Mouse (Mus musculus) heart, postnatal 10 days (tissue): ENCODE measurements at regions not wholly inside any gene's neighbourhood (a gene's known extent, or its start where the extent isn't known, plus 50 kb on each side); places are given as distances from the start of the nearest gene placed in this dataset.
A peak's percentile ranks its signal among the peaks of the same experiment; 100 is the strongest.

Experiments used
- DNase-seq, 2 experiments: peaks; one replicate each; pipeline ENCODE4 v3.0.0; 2021
- intact Hi-C: fragments of 180-260 bp; cut with DNase I; formaldehyde crosslinking; loops from one replicate; pipeline ENCODE4 v1.15.1; 2025

GRCm38 (mm10) chr14:105588391-105589163 lies 308.0 kb downstream of the Spry2 start:
- peak in 1 of 2 experiments; percentile 24 for DNase-seq
- intact Hi-C loops = no loop called here

DNA sequence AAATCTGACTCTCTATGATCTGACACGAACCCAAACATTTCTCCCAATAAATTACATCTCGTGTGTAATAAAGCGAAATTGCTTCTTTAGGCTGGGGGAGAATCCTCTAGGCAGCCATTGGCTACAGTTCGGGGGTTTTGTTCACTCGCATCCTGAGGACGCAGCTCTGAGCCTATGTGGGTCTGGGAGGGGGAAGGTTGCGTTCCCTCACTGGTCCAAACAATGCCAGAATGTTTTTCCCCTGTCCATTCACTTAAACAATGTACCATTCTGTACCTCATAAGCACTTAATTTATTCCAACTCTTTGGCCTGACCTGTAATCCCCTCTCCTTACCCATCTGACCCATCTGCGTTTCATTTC lies 308.6 kb downstream of the Spry2 start:
- DNase-seq = no peak

DNA sequence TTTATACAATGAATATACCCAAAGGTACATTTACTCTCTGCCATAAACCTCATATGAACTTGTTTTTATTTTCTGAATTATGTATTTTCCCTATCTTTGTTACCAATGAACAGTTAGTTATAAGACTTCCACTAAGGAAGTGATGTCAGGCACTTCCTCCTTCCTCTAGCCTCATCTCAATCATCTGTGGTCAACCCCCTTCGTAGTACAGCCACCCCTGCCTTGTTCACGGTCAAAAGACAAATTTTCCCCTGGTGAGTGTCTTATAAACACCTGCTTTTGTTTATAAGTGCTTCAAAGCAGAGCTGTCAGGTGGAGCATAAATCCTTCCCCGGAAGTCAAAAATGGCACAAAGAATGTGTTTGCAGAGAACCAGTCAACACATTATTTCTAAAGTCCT lies 312.0 kb downstream of the Spry2 start:
- DNase-seq = no peak
- intact Hi-C loops = no loop called here

More for the DNA sequence above, 308.6 kb downstream of the Spry2 start:
- intact Hi-C loops = no loop called here

GRCm38 (mm10) chr14:105583497-105583896 lies 313.1 kb downstream of the Spry2 start:
- intact Hi-C loops = no loop called here

DNA sequence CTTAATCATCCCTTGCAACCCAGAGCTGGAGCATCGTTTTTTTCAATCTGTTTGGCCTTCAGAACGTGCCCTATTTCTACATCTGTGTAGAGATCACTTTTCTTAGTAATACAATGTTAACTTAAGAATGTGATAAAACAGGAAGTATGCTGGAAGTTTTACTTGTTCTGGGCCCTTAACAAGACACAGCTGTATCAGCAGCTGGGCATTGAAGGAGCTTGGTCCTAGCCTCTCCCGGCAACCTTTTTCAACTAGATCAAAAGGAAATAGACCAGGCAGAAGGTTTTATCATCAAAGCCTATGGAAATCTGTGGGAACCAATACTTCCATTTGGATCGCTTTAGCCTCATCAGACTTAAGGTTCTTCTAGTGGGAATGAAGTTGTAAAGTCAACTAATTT lies 317.9 kb downstream of the Ndfip2 start:
- DNase-seq = no peak
- intact Hi-C loops = no loop called here

More at GRCm38 (mm10) chr14:105583497-105583896, 313.1 kb downstream of the Spry2 start:
- no peak for DNase-seq

DNA sequence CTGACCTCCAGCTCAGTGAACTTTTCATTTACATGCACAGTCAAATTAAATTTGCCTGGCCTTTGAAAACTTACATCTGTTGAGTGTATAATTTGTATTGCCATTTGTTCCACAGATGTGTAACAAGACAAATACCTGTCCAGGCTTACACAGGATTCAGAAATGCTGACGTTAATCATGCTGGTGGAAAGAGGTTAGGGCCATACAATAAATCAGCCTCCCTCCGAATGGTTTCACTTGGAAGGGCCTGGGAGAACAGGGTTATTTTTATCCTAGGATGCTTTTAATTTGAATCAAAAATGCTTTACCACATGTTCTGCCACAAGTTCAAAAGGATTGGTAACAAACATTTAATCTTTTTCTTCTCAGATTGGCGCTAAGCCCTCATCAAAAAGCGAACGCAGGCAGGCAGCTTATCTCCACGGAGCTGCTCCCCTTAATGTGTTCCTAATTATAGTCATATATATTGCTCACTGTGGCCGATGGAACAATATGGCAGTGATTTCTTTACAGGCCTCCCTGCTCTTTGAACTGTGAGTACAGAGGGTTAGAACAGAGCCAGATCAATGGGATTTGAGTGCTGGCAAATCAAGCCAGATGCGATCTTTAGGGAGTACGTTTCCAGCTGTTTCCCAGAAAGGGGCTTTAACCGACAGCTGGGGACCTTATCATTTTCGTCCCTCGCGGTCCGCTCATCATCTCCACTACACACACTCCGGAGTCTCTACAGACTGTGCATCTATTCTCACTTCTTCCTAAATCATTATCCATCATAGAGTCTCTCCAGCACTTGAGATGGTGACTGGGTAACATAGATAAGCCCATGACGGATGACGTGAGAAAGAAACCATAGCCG lies 313.9 kb downstream of the Ndfip2 start:
- DNase-seq = no peak
- intact Hi-C loops = no loop called here

DNA sequence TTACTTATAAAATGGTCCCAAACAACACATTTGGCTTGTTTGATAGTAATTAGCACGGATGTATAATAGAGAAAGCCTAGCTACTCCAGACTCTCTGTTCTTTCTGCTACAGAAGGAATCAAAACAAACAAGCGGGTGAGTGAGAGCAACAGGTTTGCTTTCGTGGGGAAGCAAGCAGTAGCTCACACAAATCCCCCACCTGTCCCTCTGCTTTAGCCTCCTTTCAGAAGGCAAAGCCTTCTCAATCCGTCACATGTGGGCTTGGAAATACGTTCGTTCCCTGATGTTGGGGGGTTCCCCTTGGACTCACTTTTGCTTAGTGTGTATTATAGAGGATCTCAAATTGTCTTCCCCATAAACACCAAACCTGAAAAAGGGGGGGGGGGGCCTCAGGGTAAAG lies 311.8 kb downstream of the Ndfip2 start:
- no peak for DNase-seq
- intact Hi-C loops = no loop called here

DNA sequence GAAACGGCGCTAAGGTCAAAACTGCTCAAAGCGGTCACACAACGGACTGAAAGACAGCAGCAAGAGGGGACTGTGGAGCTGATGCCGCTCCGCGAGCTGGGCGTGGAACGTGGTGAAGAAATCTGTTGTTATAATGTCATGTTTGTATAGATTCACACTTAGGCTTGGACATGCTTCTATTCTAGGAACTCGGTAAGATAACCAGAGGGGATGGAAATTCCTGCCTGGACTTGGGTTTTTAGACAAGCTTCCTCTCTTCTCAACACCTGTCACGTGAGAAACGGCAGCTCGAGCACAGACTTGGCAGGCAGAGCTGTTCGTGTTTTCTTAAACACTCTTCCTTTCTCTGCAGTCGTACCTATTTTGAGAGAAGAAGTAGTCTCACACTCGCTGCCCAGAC lies 307.5 kb downstream of the Ndfip2 start:
- peak; percentile 42 to 43 for DNase-seq
- intact Hi-C loops = no loop called here

- no peak for DNase-seq
- intact Hi-C loops = no loop called here
Observed at GRCm38 (mm10) chr14:105562843-105563242, 304.5 kb downstream of the Ndfip2 start.

GRCm38 (mm10) chr14:105556813-105557212 lies 298.4 kb downstream of the Ndfip2 start:
- intact Hi-C loops = no loop called here
- DNase-seq = no peak

- no peak for DNase-seq
Observed at GRCm38 (mm10) chr14:105544066-105544465, 285.7 kb downstream of the Ndfip2 start.

GRCm38 (mm10) chr14:105542486-105543145 lies 284.2 kb downstream of the Ndfip2 start:
- DNase-seq = no peak
- intact Hi-C loops = no loop called here

More at GRCm38 (mm10) chr14:105544066-105544465, 285.7 kb downstream of the Ndfip2 start:
- intact Hi-C loops = no loop called here

DNA sequence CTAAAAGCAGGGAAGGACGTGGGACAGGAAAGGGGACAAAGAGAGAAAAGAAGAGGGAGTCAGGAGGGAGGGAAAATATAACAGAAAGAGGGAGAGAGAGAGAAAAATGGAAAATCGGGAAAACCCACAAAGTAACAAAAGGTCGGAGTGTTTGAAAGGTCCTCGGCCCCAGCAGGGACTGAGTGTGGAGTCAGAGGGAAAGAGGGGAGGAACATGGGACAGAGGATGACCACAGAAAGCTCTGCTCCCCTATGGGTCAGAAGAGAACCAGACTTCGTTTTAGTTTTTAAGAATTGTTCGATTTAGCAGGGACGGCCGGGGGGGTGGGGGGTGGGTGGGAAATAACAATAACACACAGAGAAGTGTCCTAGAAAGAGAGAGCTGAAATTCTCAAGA lies 283.7 kb downstream of the Ndfip2 start:
- DNase-seq = no peak

DNA sequence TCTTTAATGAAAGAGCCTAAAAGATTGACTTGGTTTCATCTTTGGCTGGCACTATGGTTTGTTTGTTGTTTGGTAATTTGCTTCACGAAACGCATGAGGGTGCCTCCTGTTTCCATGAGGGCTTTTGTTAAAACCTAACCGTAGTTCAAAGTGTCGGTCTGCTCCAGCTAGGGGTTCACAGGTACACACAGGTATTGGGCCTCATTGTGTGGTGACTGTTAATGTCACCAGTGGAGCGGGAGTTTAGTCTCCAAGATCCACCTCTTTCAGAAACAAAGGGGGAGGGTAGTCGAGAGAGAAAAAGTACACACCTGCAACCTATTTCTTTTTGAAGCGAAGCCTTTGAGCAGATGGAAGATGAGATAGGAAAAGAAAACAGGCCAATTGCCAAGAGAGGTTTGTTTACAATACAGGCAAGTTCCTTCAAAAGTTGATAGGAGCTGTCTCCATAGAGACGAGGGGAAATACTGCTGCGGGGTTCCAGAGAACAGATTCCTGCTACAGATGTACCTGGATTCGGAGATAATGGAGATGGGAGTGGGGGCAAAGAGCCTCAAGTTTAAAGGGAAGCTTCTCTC lies 273.9 kb downstream of the Ndfip2 start:
- intact Hi-C loops = no loop called here
- DNase-seq = no peak

More for the DNA sequence above, 283.7 kb downstream of the Ndfip2 start:
- intact Hi-C loops = no loop called here

DNA sequence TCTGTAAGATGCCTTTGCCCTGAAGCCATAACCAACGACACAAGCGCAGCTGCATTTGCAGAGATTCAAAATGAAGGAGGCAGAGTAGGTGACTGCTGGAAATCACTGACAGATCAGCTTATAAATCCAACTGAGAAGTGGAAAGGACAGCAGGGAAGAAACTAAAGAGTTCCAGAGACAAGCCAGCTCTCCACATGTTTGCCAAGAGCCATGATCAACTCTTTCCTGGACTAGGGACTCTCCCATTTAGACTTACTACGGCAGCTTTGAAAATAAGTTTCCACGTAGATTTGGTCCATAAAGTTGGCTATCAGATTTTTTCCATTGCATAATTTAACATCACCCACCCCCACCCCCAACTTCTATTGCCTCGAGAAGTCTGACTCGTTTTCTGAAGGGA lies 269.7 kb downstream of the Ndfip2 start:
- no peak for DNase-seq
- intact Hi-C loops = no loop called here

DNA sequence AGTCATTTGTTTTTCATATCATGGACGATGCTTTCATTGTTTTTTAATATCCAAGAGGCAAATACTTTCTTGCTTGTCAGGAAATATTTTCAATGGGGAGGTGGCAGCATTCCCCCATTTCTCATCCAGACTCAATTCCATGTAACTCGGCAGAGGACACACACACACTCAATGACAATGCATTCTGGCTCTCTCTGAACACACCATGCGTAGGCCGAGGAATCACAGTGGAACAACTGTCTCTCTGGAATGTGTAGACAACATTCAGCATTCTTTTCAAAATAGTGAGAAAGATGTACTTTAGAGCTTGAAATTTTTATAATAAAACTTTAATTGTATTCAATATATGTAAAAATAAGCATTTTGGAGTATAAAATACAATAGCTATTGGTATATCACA lies 265.5 kb downstream of the Ndfip2 start:
- no peak for DNase-seq
- intact Hi-C loops = no loop called here

- intact Hi-C loops = no loop called here
- no peak for DNase-seq
Observed at GRCm38 (mm10) chr14:105522279-105522678, 263.9 kb downstream of the Ndfip2 start.

DNA sequence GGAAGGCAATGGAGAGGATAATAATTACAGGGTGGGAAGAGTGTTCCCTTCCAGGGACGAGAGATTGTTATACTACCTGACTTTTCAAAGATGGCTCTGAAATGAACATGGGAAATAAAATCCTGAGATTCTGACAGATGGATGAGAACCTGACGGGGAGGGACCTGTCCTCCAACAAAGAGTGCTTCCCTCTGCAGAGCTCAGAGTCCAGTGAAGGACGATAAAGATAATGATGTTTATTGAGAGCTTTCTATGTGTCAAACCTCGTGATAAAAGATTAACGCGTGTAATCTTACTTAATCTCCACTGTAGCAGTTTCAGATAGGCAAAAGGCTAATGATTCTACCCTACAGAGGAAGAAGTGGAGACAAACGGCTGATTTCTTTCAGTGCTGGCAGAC lies 260.3 kb downstream of the Ndfip2 start:
- intact Hi-C loops = no loop called here
- no peak for DNase-seq

DNA sequence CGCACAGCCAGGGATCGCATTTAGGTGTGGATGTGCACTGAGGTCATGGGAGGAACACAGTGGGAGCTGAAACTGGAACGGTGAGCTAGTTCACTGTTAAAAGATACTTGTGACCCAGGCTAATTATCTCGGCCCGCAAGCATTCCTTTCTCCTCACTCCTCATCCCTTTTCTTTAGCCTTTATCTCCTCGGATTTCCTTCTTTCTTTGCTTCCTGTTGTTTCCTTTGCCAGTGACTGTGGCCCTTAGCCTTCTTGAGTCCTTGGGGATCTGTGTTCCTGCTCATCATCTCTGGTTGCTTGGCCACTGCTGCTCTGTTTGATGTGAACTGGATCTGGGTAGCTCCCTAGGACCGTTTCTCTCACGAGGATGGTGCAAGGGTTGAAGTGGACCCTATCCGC lies 256.0 kb downstream of the Ndfip2 start:
- intact Hi-C loops = no loop called here
- DNase-seq = peak; percentile 10 to 17

DNA sequence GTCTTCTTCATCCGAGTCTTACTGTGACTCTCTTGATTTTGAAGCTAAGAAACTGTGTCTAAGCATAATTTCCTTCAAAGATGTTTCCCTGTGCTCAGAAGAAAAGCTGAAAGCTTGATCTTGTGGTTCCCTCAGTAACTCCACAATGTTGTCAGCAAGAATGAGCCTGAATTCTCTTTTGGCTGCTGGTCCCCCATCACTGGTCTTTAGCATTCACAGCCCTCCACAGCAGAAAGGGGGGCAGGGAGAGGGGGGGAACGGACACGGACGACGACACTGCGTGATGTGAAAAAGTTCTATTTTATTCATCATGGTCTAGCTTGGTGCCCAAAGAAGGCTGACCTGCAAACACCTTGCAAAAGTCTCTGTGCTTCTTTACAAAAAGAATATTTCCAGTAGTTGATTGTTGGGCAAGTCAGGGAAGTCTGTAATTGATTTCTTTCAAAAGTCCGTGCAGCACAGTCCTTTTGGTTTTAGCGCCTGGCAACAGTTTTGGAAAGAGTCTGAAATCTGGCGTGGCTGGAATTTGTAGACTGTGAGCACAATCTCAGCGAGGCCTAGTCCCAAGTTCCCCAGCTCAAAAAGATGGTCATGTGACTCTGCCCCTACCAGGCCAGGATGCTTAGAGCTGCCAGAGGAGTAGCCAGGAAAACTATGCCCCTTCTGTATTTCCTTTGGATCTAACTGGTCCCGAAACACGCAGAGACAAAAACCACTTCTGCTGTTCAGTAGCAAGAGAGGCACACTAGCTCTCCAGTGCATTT lies 254.7 kb downstream of the Ndfip2 start:
- intact Hi-C loops = no loop called here
- no peak for DNase-seq
